Mouse (Mus musculus): ENCODE measurements at regions not wholly inside any gene's neighbourhood (a gene's known extent, or its start where the extent isn't known, plus 50 kb on each side); places are given as distances from the start of the nearest gene placed in this dataset.

DNA sequence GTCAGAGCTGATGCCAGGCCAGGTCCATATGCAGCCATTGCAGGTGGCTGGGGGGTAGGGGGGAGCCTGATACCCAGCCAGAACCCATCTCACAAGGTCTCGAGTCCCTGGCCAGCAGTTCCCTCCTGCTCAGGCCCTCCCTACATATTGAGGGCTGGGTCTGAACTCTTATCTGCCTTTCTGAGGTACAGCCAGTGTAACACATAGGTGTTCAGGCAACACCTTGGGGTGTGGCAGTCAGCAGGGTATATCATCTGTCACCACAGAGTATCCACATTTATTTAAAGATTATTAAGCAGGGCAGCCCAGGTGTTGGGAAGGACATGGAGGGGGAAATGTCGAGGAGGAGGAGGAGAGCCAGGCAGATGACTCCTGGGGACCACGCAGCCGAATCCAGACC lies 145.2 kb upstream of the Lemd2 start:
- Histone ChIP-seq H3K9me3 (replicated peaks; ENCODE audit: insufficient read depth, low read length) (no peaks in the 10 kb centered on the region), H3K79me2 (ENCODE audit: control insufficient read depth, insufficient read depth, low read length, poor library complexity) (no peaks in the 10 kb centered on the region), H3K27ac (ENCODE audit: control insufficient read depth, low read depth, low read length) (no peak overlapping the region), H3K27me3 (ENCODE audit: control insufficient read depth in 1 of 2, insufficient read depth in 2 of 2, low read length in 2 of 2) (no peaks in the 10 kb centered on the region), H3K36me3 (ENCODE audit: control insufficient read depth in 1 of 2, insufficient read depth in 2 of 2, low read length in 2 of 2) (no peaks in the 10 kb centered on the region), H3K4me1 (ENCODE audit: control insufficient read depth in 1 of 2, insufficient read depth in 2 of 2, low read length in 2 of 2) (no peaks in the 10 kb centered on the region; a peak in 1 of 4 replicates), H3K9ac (ENCODE audit: control insufficient read depth, low read depth, low read length, poor library complexity, severe bottlenecking) (no peak overlapping the region), H3K4me3 (ENCODE audit: control insufficient read depth in 1 of 2, insufficient read depth in 1 of 2, low read depth in 2 of 2, low read length in 2 of 2) (no peak overlapping the region)
- DNase-seq (ENCODE audit: low read depth, low spot score) = no peak
- TF ChIP-seq HCFC1 (IDR thresholded peaks at IDR 0.05; ENCODE audit: low read depth, low read length) (no peak), MYC (IDR thresholded peaks at IDR 0.05; ENCODE audit: low read depth, low read length) (no peak), MEF2A (IDR thresholded peaks at IDR 0.05; ENCODE audit: extremely low read depth, insufficient replicate concordance, low read depth, low read length, poor library complexity, severe bottlenecking) (no peak), JUND (IDR thresholded peaks at IDR 0.05; ENCODE audit: low read depth, low read length) (no peak), MXI1 (IDR thresholded peaks at IDR 0.05; ENCODE audit: low read depth, low read length) (no peak), TBP (IDR thresholded peaks at IDR 0.05; ENCODE audit: low read depth, low read length) (no peak)

DNA sequence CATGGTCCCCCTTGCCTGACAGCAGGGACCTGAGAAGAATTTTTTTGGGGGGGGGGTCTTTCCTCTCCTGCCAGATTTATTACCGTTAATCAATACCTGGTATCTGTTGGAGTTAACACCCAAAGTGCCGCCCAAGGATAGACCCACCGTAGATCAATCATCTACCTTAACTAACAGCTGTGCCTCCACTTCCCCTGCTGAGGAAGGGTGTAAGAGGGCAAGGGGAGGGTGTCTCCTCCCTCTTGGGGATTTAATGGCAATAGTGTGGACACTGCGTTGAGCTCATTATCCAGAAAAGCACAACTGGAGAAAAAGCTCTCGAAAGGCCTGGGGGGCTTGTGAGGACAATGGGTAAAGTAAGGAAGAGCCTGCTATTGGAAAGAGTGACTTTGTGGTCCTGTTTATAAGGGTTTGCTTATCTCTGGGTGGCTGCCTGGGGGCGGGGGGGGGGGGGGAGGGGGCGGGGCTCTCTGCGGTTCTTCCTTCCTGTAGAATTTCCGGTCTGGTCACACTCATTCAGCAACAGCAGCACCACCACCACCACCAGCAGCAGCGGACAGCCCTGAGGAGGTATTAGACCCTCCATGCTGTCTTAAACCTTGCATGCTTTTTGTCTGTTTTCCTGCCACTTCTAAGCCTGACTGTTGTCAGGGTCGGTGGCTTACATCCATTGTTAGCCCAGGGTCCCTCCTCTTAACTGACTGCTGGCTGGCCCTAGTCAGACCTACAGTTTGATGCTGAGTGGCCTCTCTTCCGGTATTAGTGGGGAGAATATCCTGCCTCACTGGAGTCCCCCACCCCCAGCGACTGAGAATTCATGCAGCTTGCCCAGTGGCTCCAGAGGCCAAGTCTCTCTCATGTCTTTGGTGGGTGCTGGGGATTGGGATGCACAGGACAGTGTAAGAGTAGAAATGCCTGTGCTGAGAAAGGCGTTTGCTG lies 138.0 kb upstream of the Lemd2 start:
- Histone ChIP-seq H3K4me1 (ENCODE audit: control insufficient read depth in 1 of 2, insufficient read depth in 2 of 2, low read length in 2 of 2) (peaks cover 16 to 38% of the 10 kb centered on the region in 2 experiments), H3K27ac (ENCODE audit: control insufficient read depth, low read depth, low read length) (peak overlapping the region; percentile 93), H3K4me3 (ENCODE audit: control insufficient read depth in 1 of 2, insufficient read depth in 1 of 2, low read depth in 2 of 2, low read length in 2 of 2) (peak overlapping the region; percentile 85 to 91), H3K9ac (ENCODE audit: control insufficient read depth, low read depth, low read length, poor library complexity, severe bottlenecking) (peak overlapping the region; percentile 75), H3K27me3 (ENCODE audit: control insufficient read depth in 1 of 2, insufficient read depth in 2 of 2, low read length in 2 of 2) (no peaks in the 10 kb centered on the region), H3K9me3 (replicated peaks; ENCODE audit: insufficient read depth, low read length) (no peaks in the 10 kb centered on the region), H3K36me3 (ENCODE audit: control insufficient read depth in 1 of 2, insufficient read depth in 2 of 2, low read length in 2 of 2) (peaks cover 0 to 18% of the 10 kb centered on the region in 2 experiments; a peak in 2 of 4 replicates), H3K79me2 (ENCODE audit: control insufficient read depth, insufficient read depth, low read length, poor library complexity) (peaks cover 4% of the 10 kb centered on the region)
- DNase-seq (ENCODE audit: low read depth, low spot score) = peak; percentile 71
- no peak for TF ChIP-seq ELF1 (IDR thresholded peaks at IDR 0.05; ENCODE audit: low read depth, low read length)
- TF ChIP-seq TCF12 (IDR thresholded peaks at IDR 0.05; ENCODE audit: low read depth, low read length) = peak; percentile 37
- TF ChIP-seq CHD1 (IDR thresholded peaks at IDR 0.05; ENCODE audit: low read depth, low read length) = no peak
- TF ChIP-seq TAL1 (IDR thresholded peaks at IDR 0.05; ENCODE audit: low read length) = no peak
- no peak for TF ChIP-seq MEF2A (IDR thresholded peaks at IDR 0.05; ENCODE audit: extremely low read depth, insufficient replicate concordance, low read depth, low read length, poor library complexity, severe bottlenecking)
- peak; percentile 78 for TF ChIP-seq TBP (IDR thresholded peaks at IDR 0.05; ENCODE audit: low read depth, low read length)
- peak; percentile 24; the same call in 1 of the 2 replicates for TF ChIP-seq MXI1 (IDR thresholded peaks at IDR 0.05; ENCODE audit: low read depth, low read length)
- TF ChIP-seq CTCF (IDR thresholded peaks at IDR 0.05 in 2 of 3, conservative IDR thresholded peaks at IDR 0.05 in 1 of 3; ENCODE audit: control insufficient read depth in 1 of 3, insufficient read depth in 1 of 3, low read depth in 2 of 3, low read length in 3 of 3, poor library complexity in 1 of 3, severe bottlenecking in 1 of 3) = no peak
- no peak for TF ChIP-seq MYB (IDR thresholded peaks at IDR 0.05; ENCODE audit: low read depth, low read length)
- no peak; the same call in 1 of the 2 replicates for TF ChIP-seq HCFC1 (IDR thresholded peaks at IDR 0.05; ENCODE audit: low read depth, low read length)
- 0 out of 2 replicates have a peak, but pooled peaks have one; percentile 59 for TF ChIP-seq ZMIZ1 (IDR thresholded peaks at IDR 0.05; ENCODE audit: low read depth, low read length)
- no peak for TF ChIP-seq UBTF (IDR thresholded peaks at IDR 0.05; ENCODE audit: borderline replicate concordance, insufficient read depth, low read depth, low read length)
- TF ChIP-seq KAT2A (conservative IDR thresholded peaks at IDR 0.05; ENCODE audit: low read depth, low read length) = no peak
- TF ChIP-seq SIN3A (IDR thresholded peaks at IDR 0.05; ENCODE audit: low read length) = peak; percentile 31; the same call in 1 of the 2 replicates
- TF ChIP-seq ZC3H11A (IDR thresholded peaks at IDR 0.05; ENCODE audit: low read depth, low read length) = no peak
- 0 out of 2 replicates have a peak, but pooled peaks have one; percentile 69 for TF ChIP-seq MAZ (IDR thresholded peaks at IDR 0.05; ENCODE audit: low read depth, low read length)
- TF ChIP-seq MYC (IDR thresholded peaks at IDR 0.05; ENCODE audit: low read depth, low read length) = no peak
- peak; percentile 40; the same call in 1 of the 2 replicates for TF ChIP-seq ETS1 (IDR thresholded peaks at IDR 0.05; ENCODE audit: low read depth, low read length)
- TF ChIP-seq EP300 (IDR thresholded peaks at IDR 0.05; ENCODE audit: low read depth in 1 of 2, low read length in 2 of 2) = peak in 1 of 2 experiments; percentile 17; a peak in 2 of 4 replicates
- TF ChIP-seq POLR2A (IDR thresholded peaks at IDR 0.05; ENCODE audit: control insufficient read depth in 1 of 2, insufficient read depth in 1 of 2, low read depth in 1 of 2, low read length in 2 of 2, poor library complexity in 1 of 2) = peak; percentile 54 to 84
- TF ChIP-seq USF1 (IDR thresholded peaks at IDR 0.05; ENCODE audit: low read depth, low read length) = no peak
- TF ChIP-seq GABPA (IDR thresholded peaks at IDR 0.05; ENCODE audit: low read depth, low read length) = no peak
- TF ChIP-seq GATA1 (IDR thresholded peaks at IDR 0.05; ENCODE audit: low read depth, low read length) = peak; percentile 37; the same call in 1 of the 2 replicates
- peak; percentile 78; the same call in 1 of the 2 replicates for TF ChIP-seq POLR2AphosphoS2 (IDR thresholded peaks at IDR 0.05; ENCODE audit: low read length)
- TF ChIP-seq MAFK (IDR thresholded peaks at IDR 0.05; ENCODE audit: borderline replicate concordance, low read depth, low read length) = no peak
- TF ChIP-seq BHLHE40 (IDR thresholded peaks at IDR 0.05; ENCODE audit: borderline replicate concordance, low read depth, low read length) = no peak
- TF ChIP-seq RCOR1 (IDR thresholded peaks at IDR 0.05; ENCODE audit: low read depth, low read length) = no peak
